Mouse (Mus musculus) urinary bladder, postnatal 36 days (tissue): ENCODE data around the gene Aktip.

Source experiments
- DNase-seq, 2 experiments: peaks; one replicate each; pipeline ENCODE4 v3.0.0; 2022; ENCODE audit warnings: low spot score in 2 of 2, mixed read lengths in 1 of 2

The Aktip gene

GRCm38 (mm10) chr8:91126786-91127185 lies 73.0 kb downstream of the Aktip start:
- DNase-seq: no peak

GRCm38 (mm10) chr8:91124315-91124714 lies 75.5 kb downstream of the Aktip start:
- no peak for DNase-seq

GRCm38 (mm10) chr8:91118131-91118530 lies 81.6 kb downstream of the Aktip start:
- no peak for DNase-seq

GRCm38 (mm10) chr8:91117537-91117936 lies 82.2 kb downstream of the Aktip start:
- no peak for DNase-seq

- DNase-seq: no peak
Measured at GRCm38 (mm10) chr8:91114910-91115309, 84.9 kb downstream of the Aktip start.

GRCm38 (mm10) chr8:91114428-91114827 lies 85.3 kb downstream of the Aktip start:
- no peak for DNase-seq

- DNase-seq: no peak
Measured at GRCm38 (mm10) chr8:91111868-91112477, 87.8 kb downstream of the Aktip start.

- DNase-seq: no peak
Measured at GRCm38 (mm10) chr8:91106271-91106670, 93.5 kb downstream of the Aktip start.

GRCm38 (mm10) chr8:91098106-91098505 lies 101.7 kb downstream of the Aktip start:
- DNase-seq: no peak

GRCm38 (mm10) chr8:91094135-91094534 lies 105.6 kb downstream of the Aktip start:
- DNase-seq: no peak

- DNase-seq: no peak
Measured at GRCm38 (mm10) chr8:91089601-91090000, 110.2 kb downstream of the Aktip start.

GRCm38 (mm10) chr8:91088452-91088851 lies 111.3 kb downstream of the Aktip start:
- DNase-seq: no peak

- DNase-seq: no peak
Measured at GRCm38 (mm10) chr8:91082428-91082827, 117.3 kb downstream of the Aktip start.

- DNase-seq: no peak
Measured at GRCm38 (mm10) chr8:91081911-91082310, 117.9 kb downstream of the Aktip start.

GRCm38 (mm10) chr8:91079678-91080077 lies 120.1 kb downstream of the Aktip start:
- no peak for DNase-seq

GRCm38 (mm10) chr8:91077077-91077867 lies 122.5 kb downstream of the Aktip start:
- no peak for DNase-seq

GRCm38 (mm10) chr8:91070275-91070859 lies 129.4 kb downstream of the Aktip start:
- peak; percentile 69 to 83 for DNase-seq

GRCm38 (mm10) chr8:91069834-91070233 lies 129.9 kb downstream of the Aktip start, which contains the start of gene Rbl2:
TSS of gene Rbl2 (plus strand) at chr8:91070057.
- DNase-seq: peak; percentile 96 to 97

GRCm38 (mm10) chr8:91069407-91069806 lies 130.4 kb downstream of the Aktip start:
- no peak for DNase-seq

- no peak for DNase-seq
Measured at GRCm38 (mm10) chr8:91065179-91065578, 134.6 kb downstream of the Aktip start.
